In the genomic region with DNA sequence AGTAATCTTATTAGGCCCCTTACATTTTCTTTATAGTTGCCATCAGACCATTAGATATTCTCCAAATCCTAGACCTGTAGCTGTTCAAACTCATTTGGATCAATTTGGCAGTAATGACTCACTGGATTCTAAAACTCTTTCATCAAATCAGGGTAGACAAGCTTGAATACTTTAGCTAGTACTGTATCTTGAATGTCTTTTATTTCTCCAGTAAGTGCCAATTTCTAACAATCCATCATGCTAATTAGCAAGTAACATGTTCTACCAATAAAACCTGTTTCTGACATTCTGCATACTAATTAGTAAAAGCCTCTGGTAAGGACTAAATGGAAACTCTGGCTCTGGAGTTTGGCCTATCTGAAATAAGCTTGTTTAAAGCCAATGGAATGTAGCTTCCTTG, we compare ENCODE assay signal across 19 mouse cellular contexts.
"Had no signal": no experiment of that assay in that cellular context is flagged by ENCODE, and none has a peak within 500 bp of the region (broad histone marks: within the 10 kb centered on the region; RNA-seq: fewer than 3 reads in every experiment).

No protein-coding gene starts in this region.

- H3K36me3 ChIP-seq: lung, embryonic 15.5 days; midbrain, embryonic 13.5 days; midbrain, embryonic 15.5 days; neural tube, embryonic 12.5 days; stomach, embryonic 15.5 days had no signal

- DNase-seq: liver, postnatal 0 days; lung, adult 2 months; lung, postnatal 14 days; lung, postnatal 36 days; right cerebral cortex, postnatal 14 days; spleen, adult 18-20 months; thymus, adult 2 months; thymus, postnatal 25 days; thymus, postnatal 4 days had no signal

- H3K9me3 ChIP-seq: lung, embryonic 15.5 days; midbrain, embryonic 13.5 days; midbrain, embryonic 15.5 days; neural tube, embryonic 12.5 days; stomach, embryonic 15.5 days had no signal

- H3K4me3 ChIP-seq: lung, embryonic 15.5 days; megakaryocyte, embryonic 14.5 days; midbrain, embryonic 13.5 days; midbrain, embryonic 15.5 days; neural tube, embryonic 12.5 days; stomach, embryonic 15.5 days had no signal

- ATAC-seq: liver, postnatal 0 days; lung, postnatal 0 days; midbrain, embryonic 13.5 days; midbrain, embryonic 15.5 days had no signal

- H3K9ac ChIP-seq: liver, postnatal 0 days; lung, embryonic 15.5 days; midbrain, embryonic 13.5 days; midbrain, embryonic 15.5 days; neural tube, embryonic 12.5 days; stomach, embryonic 15.5 days had no signal

- H3K27me3 ChIP-seq: lung, embryonic 15.5 days; megakaryocyte, embryonic 14.5 days; midbrain, embryonic 13.5 days; midbrain, embryonic 15.5 days; neural tube, embryonic 12.5 days; stomach, embryonic 15.5 days had no signal

- H3K4me2 ChIP-seq: lung, embryonic 15.5 days; midbrain, embryonic 11.5 days; midbrain, embryonic 13.5 days; midbrain, embryonic 15.5 days; neural tube, embryonic 12.5 days; stomach, embryonic 15.5 days had no signal

- H3K4me1 ChIP-seq: lung, embryonic 15.5 days; megakaryocyte, embryonic 14.5 days; midbrain, embryonic 13.5 days; midbrain, embryonic 15.5 days; neural tube, embryonic 12.5 days; stomach, embryonic 15.5 days had no signal

- H3K27ac ChIP-seq: lung, embryonic 15.5 days; macrophage; midbrain, embryonic 13.5 days; midbrain, embryonic 15.5 days; neural tube, embryonic 12.5 days; stomach, embryonic 15.5 days; stomach, postnatal 0 days had no signal
